Mouse (Mus musculus) monocyte, adult 59 days (primary cell): ENCODE results near the gene Gm10271. TPM values are rescaled to one million over a fixed set of nuclear protein-coding genes. Genes with fewer than 3 reads are reported as not detected.

Source experiments
- total RNA-seq, 2 experiments: library from RNA; stranded (reverse); gene quantifications; one replicate each; pipeline ENCODE4 v1.2.4; 2023

Gene Gm10271
- not detected for total RNA-seq

GRCm38 (mm10) chr10:116972509-116972908 lies at the start of gene Gm10271:
Gene Gm10271 (minus strand): TSS chr10:116972609.

GRCm38 (mm10) chr10:116986264-116987082 lies 14.1 kb upstream of the Gm10271 start, which contains the start of gene Best3:
Gene Best3 (plus strand): TSS chr10:116986314.

DNA sequence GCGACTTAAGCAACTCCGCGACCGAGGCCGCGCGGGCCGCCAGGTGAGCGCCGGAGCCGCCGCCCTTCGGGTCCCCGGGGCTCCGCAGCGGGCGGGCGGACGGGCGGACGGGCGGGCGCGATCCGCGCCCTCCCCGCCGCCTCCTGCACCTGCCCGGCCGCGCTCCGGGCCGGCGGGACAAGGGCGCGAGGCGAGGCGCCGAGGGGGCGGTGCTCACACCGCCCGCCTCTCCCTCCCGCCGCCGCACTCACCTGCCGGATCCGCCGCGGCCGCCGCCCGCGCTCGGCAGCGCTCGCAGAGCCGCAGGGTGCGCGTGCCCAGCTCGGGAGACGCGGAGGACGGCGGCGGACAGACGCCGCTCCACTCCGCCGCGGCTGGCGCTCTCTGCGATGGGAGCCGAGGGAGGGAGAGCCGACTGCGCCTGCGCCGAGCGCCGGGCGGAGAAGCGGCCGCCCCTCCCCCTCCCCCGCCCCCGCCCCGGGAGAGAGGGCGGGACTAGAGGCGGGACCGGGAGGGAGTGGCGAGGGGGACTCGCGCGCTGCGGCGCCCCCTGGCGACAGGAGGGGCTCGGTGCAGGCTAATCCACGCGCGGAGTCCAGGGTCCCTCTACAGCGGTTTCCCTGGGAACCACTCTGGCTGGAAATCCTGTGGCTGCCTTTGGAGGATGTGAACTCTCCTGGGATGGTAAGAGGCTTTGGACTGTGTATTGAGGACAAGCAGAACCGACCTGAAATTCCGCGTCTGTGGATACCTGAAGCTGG lies 22.2 kb downstream of the Gm10271 start, which contains the start of gene Rab3ip:
Gene Rab3ip, minus strand, starts transcription at position 761 of the 761 bp plus-strand sequence.

Other genes starting within 250 kb of the Gm10271 start
- not detected for gene Myrfl, start 75.7 kb downstream of the Gm10271 start, total RNA-seq
- gene Rab3ip, start 21.8 kb downstream of the Gm10271 start, total RNA-seq = 10 to 100 TPM; 13.7 to 16.0 TPM
- not detected for gene Best3, start 13.7 kb upstream of the Gm10271 start, total RNA-seq
- gene Lrrc10, start 72.7 kb upstream of the Gm10271 start, total RNA-seq = not detected
- gene Cct2, start 91.2 kb upstream of the Gm10271 start, total RNA-seq = 100 to 1,000 TPM; 134 to 141 TPM
- gene Frs2, start 175.9 kb upstream of the Gm10271 start, total RNA-seq = 10 to 100 TPM; 20.8 to 22.4 TPM